Mouse (Mus musculus) heart, embryonic 11.5 days (tissue): ENCODE results near the gene Specc1l. TPM values are rescaled to one million over a fixed set of nuclear protein-coding genes. Genes with fewer than 3 reads are reported as not detected.

Experiments used
- ATAC-seq: fragments of 200-750 bp; cut with Nextera tagmentation; replicated peaks from 2 replicates; pipeline ENCODE4 v1.8.0; 2017; ENCODE audit warnings: moderate library complexity; ENCODE audit not compliant: insufficient number of reproducible peaks, low FRiP score, low TSS enrichment
- H3K27ac ChIP-seq: fragments of 300-500 bp; sonication (generic); 2 replicates; pipeline ENCODE4 v1.5.1; 2014; ENCODE audit warnings: mild to moderate bottlenecking, low read depth, low read length
- H3K27me3 ChIP-seq: fragments of 300-500 bp; sonication (generic); 2 replicates; pipeline ENCODE4 v1.6.1; 2014; ENCODE audit warnings: mild to moderate bottlenecking, low read length, mixed read lengths; ENCODE audit not compliant: control insufficient read depth, insufficient read depth
- H3K36me3 ChIP-seq: fragments of 300-500 bp; sonication (generic); 2 replicates; pipeline ENCODE4 v1.6.1; 2014; ENCODE audit warnings: mild to moderate bottlenecking, low read length, moderate library complexity, mixed read lengths; ENCODE audit not compliant: control insufficient read depth, insufficient read depth
- H3K4me1 ChIP-seq: fragments of 300-500 bp; sonication (generic); 2 replicates; pipeline ENCODE4 v1.6.1; 2014; ENCODE audit warnings: low read length; ENCODE audit not compliant: control insufficient read depth, insufficient read depth
- H3K4me2 ChIP-seq: fragments of 300-500 bp; sonication (generic); 2 replicates; pipeline ENCODE4 v1.6.1; 2014; ENCODE audit warnings: mild to moderate bottlenecking, moderate library complexity
- H3K4me3 ChIP-seq: fragments of 300-500 bp; sonication (generic); 2 replicates; pipeline ENCODE4 v1.5.1; 2014; ENCODE audit warnings: low read depth, low read length
- H3K9ac ChIP-seq: fragments of 300-500 bp; sonication (generic); 2 replicates; pipeline ENCODE4 v1.6.1; 2014; ENCODE audit warnings: mild to moderate bottlenecking, low read depth, low read length, moderate library complexity
- H3K9me3 ChIP-seq: fragments of 300-500 bp; sonication (generic); replicated peaks from 2 replicates; pipeline ENCODE4 v1.6.1; 2016; ENCODE audit warnings: low read length; ENCODE audit not compliant: control insufficient read depth
- WGBS: fragments of 180-500 bp; shearing (Covaris S2); extraction: QIAGEN DNeasy Blood & Tissue Kit; methylation state at CpG from one replicate; pipeline ENCODE4 v1.1.7; 2014; ENCODE audit not compliant: insufficient replicate concordance; 5-methylcytosine and 5-hydroxymethylcytosine counted together
- polyA plus RNA-seq: library from polyadenylated mRNA; unstranded; fragments of >200 nt; fragmentation: Nextera tagmentation; extraction: Ambion mirVana; gene quantifications from 2 replicates; pipeline ENCODE4 v1.2.1, GENCODE M21; 2014

Gene Specc1l
- polyA plus RNA-seq, 1 experiment from 2014 or later: 15.7 TPM

DNA sequence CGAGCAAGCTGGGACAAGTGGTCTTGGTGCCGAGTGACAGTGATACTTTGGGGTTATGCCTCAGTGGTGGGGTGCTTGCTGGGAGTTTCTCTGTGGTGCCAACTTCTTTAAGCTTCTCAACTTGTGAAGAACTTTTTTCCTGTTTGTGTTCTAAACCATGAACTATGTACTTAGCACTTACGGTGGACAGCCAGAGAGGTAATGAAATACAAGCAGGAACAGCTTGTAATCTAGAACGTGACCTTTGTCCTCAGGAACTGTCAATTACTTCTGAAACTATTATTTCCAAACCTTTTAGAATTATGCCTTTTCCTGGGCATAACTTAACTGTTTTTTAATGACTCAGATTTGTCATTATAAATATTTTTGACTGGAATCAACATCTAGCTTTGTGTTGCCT lies 82.5 kb downstream of the Specc1l start:
- H3K4me2 ChIP-seq: no peak overlapping the region

DNA sequence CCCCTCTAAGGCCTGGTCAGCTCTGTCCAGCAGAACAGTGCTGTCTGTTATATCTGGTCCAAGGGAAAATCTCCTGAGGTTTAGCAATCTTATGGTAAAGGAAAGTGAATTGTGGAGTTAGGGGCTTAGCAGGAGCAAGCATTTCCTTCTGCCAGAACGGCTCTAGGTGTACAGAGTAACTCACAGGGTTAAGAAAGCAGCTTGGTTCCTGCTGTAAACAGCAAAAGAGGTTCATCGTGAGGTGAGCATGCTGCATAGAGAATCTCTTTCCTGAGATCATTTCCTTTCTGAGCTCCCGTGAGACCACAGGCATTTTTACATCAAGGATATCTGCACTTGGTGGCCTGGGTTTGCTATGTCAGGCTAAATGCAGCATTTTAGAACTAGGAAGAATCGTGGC lies 83.1 kb downstream of the Specc1l start:
- no peak for ATAC-seq
- H3K27ac ChIP-seq: no peak overlapping the region
- 66% methylated on average over 4 of the region's 4 CpGs for WGBS

More for the DNA sequence above, 82.5 kb downstream of the Specc1l start:
- 0 out of 2 replicates have a peak, but pooled peaks cover 6% of the 10 kb centered on the region for H3K4me1 ChIP-seq
- H3K9ac ChIP-seq: no peak overlapping the region
- whole genome bisulfite sequencing: 64% methylated on average over 4 of the region's 4 CpGs
- H3K9me3 ChIP-seq: no peaks in the 10 kb centered on the region
- peaks cover 4% of the 10 kb centered on the region for H3K36me3 ChIP-seq
- no peak for ATAC-seq
- no peaks in the 10 kb centered on the region for H3K27me3 ChIP-seq
- no peak overlapping the region for H3K4me3 ChIP-seq
- no peak overlapping the region for H3K27ac ChIP-seq

DNA sequence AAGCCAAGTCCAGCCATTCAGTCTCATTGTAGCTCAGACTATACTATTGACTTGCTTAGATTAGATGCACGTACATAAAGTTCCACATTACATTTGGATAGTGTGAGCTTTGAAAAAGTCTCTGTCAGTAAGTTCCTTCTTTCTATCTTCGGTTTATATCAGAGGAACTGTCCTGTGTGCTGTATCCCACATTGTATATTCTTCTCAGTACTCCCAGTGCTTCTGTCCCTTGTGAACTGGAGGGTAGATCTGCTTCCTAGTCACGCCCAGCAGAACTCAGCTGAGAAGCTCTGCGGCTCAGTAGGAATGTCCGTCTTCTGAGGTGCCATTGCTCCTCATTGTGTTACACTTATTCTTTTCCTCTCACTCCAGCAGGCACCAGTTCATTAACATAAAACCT lies 86.7 kb downstream of the Specc1l start:
- Histone ChIP-seq H3K36me3 (peaks cover 4% of the 10 kb centered on the region), H3K27me3 (no peaks in the 10 kb centered on the region), H3K4me2 (no peak overlapping the region), H3K9me3 (no peaks in the 10 kb centered on the region), H3K4me3 (no peak overlapping the region), H3K4me1 (peaks cover 20% of the 10 kb centered on the region; the same call in 1 of the 2 replicates), H3K9ac (no peak overlapping the region), H3K27ac (no peak overlapping the region)
- 93% methylated on average over 5 of the region's 5 CpGs for WGBS
- no peak for ATAC-seq

More for the DNA sequence above, 83.1 kb downstream of the Specc1l start:
- Histone ChIP-seq H3K4me1 (0 out of 2 replicates have a peak, but pooled peaks cover 9% of the 10 kb centered on the region), H3K9me3 (no peaks in the 10 kb centered on the region), H3K27me3 (no peaks in the 10 kb centered on the region), H3K9ac (no peak overlapping the region), H3K36me3 (peaks cover 4% of the 10 kb centered on the region), H3K4me3 (no peak overlapping the region), H3K4me2 (no peak overlapping the region)

DNA sequence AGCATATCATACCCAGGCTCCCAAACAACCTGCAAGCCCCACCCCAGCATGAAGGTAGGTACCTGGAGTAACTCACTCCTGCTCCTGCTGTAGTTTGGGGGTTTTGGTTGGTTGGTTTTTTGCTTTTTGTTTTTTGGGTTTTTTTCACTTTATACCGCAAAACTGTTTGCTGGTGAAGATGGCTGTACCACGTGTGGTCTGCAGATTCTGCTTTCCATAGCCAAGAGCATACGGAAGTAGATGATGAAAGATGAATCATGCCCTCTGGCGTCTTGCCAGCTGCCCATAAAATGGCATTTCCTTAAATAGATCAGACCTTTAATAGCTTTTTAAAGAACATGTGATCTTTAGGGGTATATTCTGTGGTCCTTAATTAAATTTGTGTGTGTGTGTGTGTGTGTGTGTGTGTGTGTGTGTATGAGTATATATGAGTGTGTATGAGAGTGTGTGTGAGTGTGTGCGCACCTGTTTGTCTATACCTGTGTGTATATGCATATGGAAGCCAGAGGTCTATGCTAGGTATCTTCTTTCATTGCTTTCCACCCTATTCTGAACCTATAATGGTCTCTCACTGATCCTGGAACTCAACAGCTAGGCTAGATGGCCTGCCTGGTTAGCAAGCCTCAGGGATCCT lies 88.0 kb downstream of the Specc1l start:
- ATAC-seq: no peak
- H3K27ac ChIP-seq: no peak overlapping the region
- peaks cover 27% of the 10 kb centered on the region for H3K4me1 ChIP-seq
- WGBS: 70% methylated on average over 5 of the region's 5 CpGs
- peaks cover 4% of the 10 kb centered on the region for H3K36me3 ChIP-seq
- no peak overlapping the region for H3K4me3 ChIP-seq
- no peak overlapping the region for H3K4me2 ChIP-seq
- no peaks in the 10 kb centered on the region for H3K9me3 ChIP-seq
- H3K9ac ChIP-seq: no peak overlapping the region
- H3K27me3 ChIP-seq: no peaks in the 10 kb centered on the region

DNA sequence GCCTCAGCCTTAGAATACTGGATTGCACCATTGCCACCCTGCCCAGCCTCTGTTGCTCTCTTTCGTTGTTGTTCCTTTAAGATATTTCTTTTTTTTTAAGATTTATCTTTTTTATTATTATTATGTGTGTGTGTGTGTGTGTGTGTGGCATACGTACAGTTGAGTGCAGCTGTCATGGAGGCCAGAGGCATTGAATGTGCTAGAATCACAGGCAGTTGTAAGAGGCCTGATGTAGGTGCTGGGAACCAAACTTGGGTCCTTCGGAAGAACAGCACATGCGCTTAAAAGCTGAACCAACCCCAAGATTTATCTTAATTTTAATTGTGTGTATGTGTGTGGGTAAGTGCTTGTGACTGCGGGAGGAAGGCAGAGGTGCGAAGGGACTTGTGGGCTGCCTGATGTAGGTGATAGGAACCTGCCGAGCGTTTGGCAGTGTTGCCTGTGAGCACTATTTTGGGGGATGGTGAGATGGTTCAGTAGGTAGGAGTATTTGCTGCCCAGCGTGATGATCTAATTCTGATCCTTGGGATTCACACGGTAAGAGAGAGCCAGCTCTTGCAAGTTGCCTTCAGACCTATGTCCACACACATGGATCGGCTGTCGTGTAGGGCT lies 89.4 kb downstream of the Specc1l start:
- ATAC-seq: no peak
- H3K9me3 ChIP-seq: no peaks in the 10 kb centered on the region
- H3K4me2 ChIP-seq: no peak overlapping the region
- H3K27ac ChIP-seq: no peak overlapping the region
- WGBS: 85% methylated on average over 12 of the region's 12 CpGs
- no peaks in the 10 kb centered on the region for H3K27me3 ChIP-seq
- H3K4me3 ChIP-seq: no peak overlapping the region
- H3K4me1 ChIP-seq: peaks cover 30% of the 10 kb centered on the region
- peaks cover 4% of the 10 kb centered on the region; the same call in 1 of the 2 replicates for H3K36me3 ChIP-seq
- H3K9ac ChIP-seq: no peak overlapping the region

DNA sequence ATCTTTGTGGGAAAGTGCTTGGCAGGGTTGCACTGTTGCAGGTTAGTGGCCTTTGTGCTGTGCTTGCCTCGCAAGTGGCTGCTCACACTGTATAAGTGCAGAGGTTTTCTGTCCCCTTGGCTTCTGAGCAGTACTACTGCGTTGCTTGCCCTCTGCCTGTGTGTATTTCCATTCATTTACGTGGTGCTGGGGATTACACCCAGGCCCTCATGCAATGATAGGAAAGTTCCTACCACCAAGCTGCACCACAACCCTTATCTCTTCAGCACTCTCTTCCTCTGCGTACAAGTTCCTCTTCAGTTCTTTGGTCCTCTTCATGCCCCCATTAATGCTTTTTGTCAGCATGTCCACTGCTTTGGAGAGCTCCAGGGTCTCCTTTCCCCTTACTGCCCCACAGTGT lies 90.1 kb downstream of the Specc1l start:
- Histone ChIP-seq H3K27ac (no peak overlapping the region), H3K4me2 (no peak overlapping the region), H3K4me1 (peaks cover 30% of the 10 kb centered on the region), H3K9me3 (no peaks in the 10 kb centered on the region), H3K9ac (no peak overlapping the region), H3K27me3 (no peaks in the 10 kb centered on the region), H3K36me3 (peaks cover 4% of the 10 kb centered on the region; the same call in 1 of the 2 replicates), H3K4me3 (no peak overlapping the region)
- ATAC-seq: no peak
- 57% methylated on average over 4 of the region's 4 CpGs for whole genome bisulfite sequencing

DNA sequence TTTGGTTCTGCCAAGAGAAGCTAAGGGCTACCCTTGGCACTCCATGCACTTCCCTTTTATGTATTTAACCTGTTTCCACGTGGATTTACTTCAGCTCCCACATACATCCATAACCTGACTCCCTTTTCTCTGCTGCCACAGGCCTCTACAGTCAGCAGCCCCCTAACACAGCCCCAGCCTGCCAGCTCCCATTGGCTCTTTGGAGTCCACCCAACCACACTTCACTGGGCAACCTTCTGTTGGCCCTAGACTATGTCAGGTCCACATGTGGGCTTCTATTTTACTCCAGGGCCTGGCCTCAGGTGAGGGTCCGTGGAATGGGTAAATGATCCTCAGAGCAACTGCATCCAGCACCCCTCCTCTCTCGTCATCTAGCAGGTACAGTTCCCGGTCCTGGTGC lies 90.7 kb downstream of the Specc1l start:
- H3K36me3 ChIP-seq: peaks cover 6% of the 10 kb centered on the region
- no peaks in the 10 kb centered on the region for H3K27me3 ChIP-seq
- no peak overlapping the region for H3K4me3 ChIP-seq
- no peaks in the 10 kb centered on the region for H3K9me3 ChIP-seq
- ATAC-seq: no peak
- H3K27ac ChIP-seq: no peak overlapping the region
- H3K4me1 ChIP-seq: peaks cover 30% of the 10 kb centered on the region
- H3K9ac ChIP-seq: no peak overlapping the region
- H3K4me2 ChIP-seq: no peak overlapping the region
- WGBS: 84% methylated on average over 4 of the region's 4 CpGs

DNA sequence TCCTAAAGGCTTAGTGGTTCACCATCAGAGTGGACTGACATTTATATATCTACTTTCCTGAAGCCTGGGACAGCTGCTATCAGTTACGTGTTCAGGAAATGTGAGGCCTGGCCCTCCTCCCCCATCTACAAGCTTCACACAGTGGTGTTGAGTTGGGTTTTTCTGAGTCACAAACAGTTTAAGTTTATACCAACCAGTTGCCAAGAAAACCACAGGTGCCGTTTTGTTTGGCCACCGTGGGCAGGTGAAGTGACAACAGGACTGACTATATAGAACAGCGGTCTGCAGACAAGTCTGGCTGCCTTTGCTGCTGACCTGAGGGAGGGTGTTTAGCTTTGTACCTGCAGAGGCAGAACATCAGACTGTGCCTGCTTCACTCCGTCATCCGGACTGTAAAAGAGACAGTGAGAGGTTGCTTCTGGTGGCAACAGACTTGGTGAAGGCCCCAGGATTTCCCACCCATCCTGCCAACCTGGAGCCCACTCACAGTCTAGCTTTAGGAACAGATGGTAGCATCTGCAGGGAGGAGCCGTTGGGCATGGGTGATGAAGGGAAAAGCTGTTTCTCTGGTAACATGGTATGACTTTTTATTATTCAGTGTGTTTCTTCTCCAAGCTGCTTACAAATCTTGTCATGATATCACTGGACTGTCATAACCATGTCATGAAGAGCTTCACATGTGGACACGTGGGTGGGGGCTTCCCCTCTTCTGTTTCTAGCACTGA lies 91.6 kb downstream of the Specc1l start:
- H3K9ac ChIP-seq: 0 out of 2 replicates have a peak overlapping the region, but pooled peaks have one; percentile 12

More for the DNA sequence above, 91.6 kb downstream of the Specc1l start:
- Histone ChIP-seq H3K27me3 (no peaks in the 10 kb centered on the region), H3K9me3 (no peaks in the 10 kb centered on the region), H3K4me3 (no peak overlapping the region), H3K27ac (peak overlapping the region; percentile 84), H3K4me2 (no peak overlapping the region), H3K36me3 (peaks cover 6% of the 10 kb centered on the region; the same call in 1 of the 2 replicates), H3K4me1 (peaks cover 30% of the 10 kb centered on the region)
- no peak for ATAC-seq
- 75% methylated on average over 8 of the region's 8 CpGs for WGBS
